ENCODE assay signal across 18 mouse cellular contexts in genomic region chr4:136043784-136044400, GRCm38 (mm10). TPM values are rescaled to one million over a fixed set of nuclear protein-coding genes. Genes with fewer than 3 reads are reported as not detected.
A peak's percentile ranks its signal among the peaks of the same experiment; 100 is the strongest.
DNase-seq lines count a peak whose midpoint lies in the region; ATAC-seq and TF ChIP-seq lines count a peak whose summit lies in the region.
"Had no signal": no experiment of that assay in that cellular context is flagged by ENCODE, and none has a peak within 500 bp of the region (broad histone marks: within the 10 kb centered on the region; RNA-seq: fewer than 3 reads in every experiment).

No protein-coding gene starts in this region.

- H3K9me3 ChIP-seq in heart, postnatal 0 days (replicated peaks; ENCODE audit: control insufficient read depth, low read length) = no peaks in the 10 kb centered on the region
- H3K9me3 ChIP-seq in forebrain, embryonic 13.5 days (replicated peaks) = no peaks in the 10 kb centered on the region
- H3K9me3 ChIP-seq: embryonic facial prominence, embryonic 12.5 days; heart, embryonic 13.5 days; hindbrain, embryonic 10.5 days; hindbrain, embryonic 15.5 days had no signal

- ATAC-seq in heart, postnatal 0 days (ENCODE audit: insufficient read depth, low read depth) = no peak
- ATAC-seq in granulocyte monocyte progenitor cell, adult 5-6 weeks (replicated peaks; ENCODE audit: poor library complexity, severe bottlenecking) = peak; percentile 79
- no peak for ATAC-seq in forebrain, embryonic 13.5 days
- ATAC-seq: forebrain, postnatal 0 days had no signal

- H3K36me3 ChIP-seq in heart, postnatal 0 days (replicated peaks; ENCODE audit: control insufficient read depth, insufficient read depth, low read length) = peaks cover 21% of the 10 kb centered on the region
- H3K36me3 ChIP-seq in forebrain, embryonic 13.5 days (ENCODE audit: poor library complexity, severe bottlenecking) = peaks cover 50% of the 10 kb centered on the region

- H3K4me3 ChIP-seq in heart, postnatal 0 days (ENCODE audit: low read depth, low read length) = no peak overlapping the region
- H3K4me3 ChIP-seq in forebrain, embryonic 13.5 days = no peak overlapping the region
- H3K4me3 ChIP-seq: embryonic facial prominence, embryonic 12.5 days; heart, embryonic 13.5 days; hindbrain, embryonic 10.5 days; hindbrain, embryonic 15.5 days had no signal

- peak overlapping the region; percentile 55; the same call in 1 of the 2 replicates for H3K27ac ChIP-seq in heart, postnatal 0 days (ENCODE audit: low read depth)
- H3K27ac ChIP-seq in forebrain, embryonic 13.5 days = no peak overlapping the region
- H3K27ac ChIP-seq: embryonic facial prominence, embryonic 12.5 days; heart, embryonic 13.5 days; hindbrain, embryonic 10.5 days; hindbrain, embryonic 15.5 days had no signal

- no peak for TF ChIP-seq EP300 in heart, postnatal 0 days (IDR thresholded peaks at IDR 0.05; ENCODE audit: low read depth)

- no peak overlapping the region for H3K4me2 ChIP-seq in heart, postnatal 0 days (ENCODE audit: low read depth, low read length)
- H3K4me2 ChIP-seq in forebrain, embryonic 13.5 days = no peak overlapping the region
- H3K4me2 ChIP-seq: embryonic facial prominence, embryonic 12.5 days; heart, embryonic 13.5 days; hindbrain, embryonic 15.5 days had no signal

- H3K27me3 ChIP-seq in heart, postnatal 0 days (ENCODE audit: control insufficient read depth, insufficient read depth, low read length) = no peaks in the 10 kb centered on the region
- no peaks in the 10 kb centered on the region for H3K27me3 ChIP-seq in forebrain, embryonic 13.5 days
- H3K27me3 ChIP-seq: embryonic facial prominence, embryonic 12.5 days; heart, embryonic 13.5 days; hindbrain, embryonic 15.5 days had no signal

- no peaks in the 10 kb centered on the region for H3K4me1 ChIP-seq in heart, postnatal 0 days (ENCODE audit: control insufficient read depth, insufficient read depth)
- H3K4me1 ChIP-seq in forebrain, embryonic 13.5 days = no peaks in the 10 kb centered on the region
- H3K4me1 ChIP-seq: embryonic facial prominence, embryonic 12.5 days; hindbrain, embryonic 15.5 days had no signal

- no peak for TF ChIP-seq CTCF in heart, postnatal 0 days (IDR thresholded peaks at IDR 0.05; ENCODE audit: low read depth)

- 89% methylated on average over 6 of the region's 6 CpGs for WGBS in heart, postnatal 0 days
- 82% methylated on average over 6 of the region's 6 CpGs for WGBS in forebrain, embryonic 13.5 days

- no peak for DNase-seq in heart, postnatal 0 days (ENCODE audit: low spot score)
- no peak for DNase-seq in heart, postnatal 4 days
- DNase-seq in thymus, postnatal 0 days (ENCODE audit: low spot score) = peak; percentile 71
- no peak for DNase-seq in thymus, adult 18-20 months
- no peak for DNase-seq in kidney, adult 11 months
- DNase-seq: adrenal gland, postnatal 10 days; cerebellum, adult 11 months; cerebellum, adult 9-10 months; cerebellum, postnatal 25 days; forebrain, postnatal 0 days; gastrocnemius, postnatal 14 days; heart, postnatal 14 days had no signal

- no peak overlapping the region for H3K9ac ChIP-seq in heart, postnatal 0 days (replicated peaks; ENCODE audit: low read depth, low read length)
- no peak overlapping the region for H3K9ac ChIP-seq in forebrain, embryonic 13.5 days
- H3K9ac ChIP-seq: embryonic facial prominence, embryonic 12.5 days; forebrain, postnatal 0 days; heart, embryonic 13.5 days; hindbrain, embryonic 15.5 days had no signal

RNA-seq across cellular contexts. Expression of gene Rpl11, which starts 9.3 kb away (rescaled TPM):
- 881 and 949 TPM in 2 replicates for total RNA-seq in heart, postnatal 0 days (2014; rRNA removed; ENCODE audit: low replicate concordance)
- 229 and 242 TPM in 2 replicates for polyA plus RNA-seq in heart, postnatal 0 days (2015; fragmentation: Nextera tagmentation; extraction: Ambion mirVana)
- 100 to 1,000 TPM; 395 to 405 TPM for total RNA-seq in heart, postnatal 4 days (2021)
- 717 and 718 TPM in 2 replicates for polyA plus RNA-seq in thymus, postnatal 0 days (2015; fragmentation: Nextera tagmentation; extraction: Ambion mirVana)
- 1,756 and 1,826 TPM in 2 replicates for total RNA-seq in granulocyte monocyte progenitor cell, adult 5-6 weeks (2014; fragmentation: Nextera tagmentation)
- 806 and 1,025 TPM in 2 replicates for total RNA-seq in granulocyte monocyte progenitor cell, adult 5-6 weeks (2017)
- 383 and 388 TPM in 2 replicates for polyA plus RNA-seq in forebrain, embryonic 13.5 days (2015; fragmentation: Nextera tagmentation; extraction: Ambion mirVana)

RNA-seq across cellular contexts. Expression of gene Eloa, which starts 22.3 kb away (rescaled TPM):
- total RNA-seq in heart, postnatal 0 days (2014; rRNA removed; ENCODE audit: low replicate concordance) = 24.8 and 28.2 TPM in 2 replicates
- 20.5 and 21.0 TPM in 2 replicates for polyA plus RNA-seq in heart, postnatal 0 days (2015; fragmentation: Nextera tagmentation; extraction: Ambion mirVana)
- 10 to 100 TPM; 38.4 to 38.5 TPM for total RNA-seq in heart, postnatal 4 days (2021)
- 41.5 and 45.0 TPM in 2 replicates for polyA plus RNA-seq in thymus, postnatal 0 days (2015; fragmentation: Nextera tagmentation; extraction: Ambion mirVana)
- 49.1 and 52.3 TPM in 2 replicates for total RNA-seq in granulocyte monocyte progenitor cell, adult 5-6 weeks (2014; fragmentation: Nextera tagmentation)
- 62.1 and 63.6 TPM in 2 replicates for total RNA-seq in granulocyte monocyte progenitor cell, adult 5-6 weeks (2017)
- polyA plus RNA-seq in forebrain, embryonic 13.5 days (2015; fragmentation: Nextera tagmentation; extraction: Ambion mirVana) = 29.1 and 30.9 TPM in 2 replicates

RNA-seq across cellular contexts. Expression of gene Pithd1, which starts 56.8 kb away (rescaled TPM):
- total RNA-seq in heart, postnatal 0 days (2014; rRNA removed; ENCODE audit: low replicate concordance) = 24.4 and 35.7 TPM in 2 replicates
- 29.5 and 30.7 TPM in 2 replicates for polyA plus RNA-seq in heart, postnatal 0 days (2015; fragmentation: Nextera tagmentation; extraction: Ambion mirVana)
- 10 to 100 TPM; 17.1 to 18.3 TPM for total RNA-seq in heart, postnatal 4 days (2021)
- 174 and 180 TPM in 2 replicates for polyA plus RNA-seq in thymus, postnatal 0 days (2015; fragmentation: Nextera tagmentation; extraction: Ambion mirVana)
- 21.2 and 24.7 TPM in 2 replicates for total RNA-seq in granulocyte monocyte progenitor cell, adult 5-6 weeks (2014; fragmentation: Nextera tagmentation)
- total RNA-seq in granulocyte monocyte progenitor cell, adult 5-6 weeks (2017) = 29.1 and 38.0 TPM in 2 replicates
- polyA plus RNA-seq in forebrain, embryonic 13.5 days (2015; fragmentation: Nextera tagmentation; extraction: Ambion mirVana) = 50.9 and 53.6 TPM in 2 replicates
